Mouse (Mus musculus) forebrain, embryonic 16.5 days (tissue): Measurements from ENCODE around the gene Ccdc73. TPM values are rescaled to one million over a fixed set of nuclear protein-coding genes. Genes with fewer than 3 reads are reported as not detected.
A peak's percentile ranks its signal among the peaks of the same experiment; 100 is the strongest.
"Not testable (repeated sequence)": the region's sequence is repeated elsewhere in the genome, so short reads cannot be mapped to it uniquely, and the experiment has no call there.

Source experiments
- ATAC-seq: fragments of 200-750 bp; cut with Nextera tagmentation; 2 replicates; pipeline ENCODE4 v1.8.0; 2017; ENCODE audit warnings: mild to moderate bottlenecking, moderate library complexity
- H3K27ac ChIP-seq: fragments of 300-500 bp; sonication (generic); 2 replicates; pipeline ENCODE4 v1.5.1; 2014; ENCODE audit warnings: low read length, control low read depth
- H3K27me3 ChIP-seq: fragments of 300-500 bp; sonication (generic); replicated peaks from 2 replicates; pipeline ENCODE4 v1.6.1; 2014; ENCODE audit warnings: low read length; ENCODE audit not compliant: control insufficient read depth, insufficient read depth
- H3K36me3 ChIP-seq: fragments of 300-500 bp; sonication (generic); 2 replicates; pipeline ENCODE4 v1.6.1; 2014; ENCODE audit not compliant: control insufficient read depth, insufficient read depth
- H3K4me1 ChIP-seq: fragments of 300-500 bp; sonication (generic); replicated peaks from 2 replicates; pipeline ENCODE4 v1.6.1; 2014; ENCODE audit warnings: low read length; ENCODE audit not compliant: control insufficient read depth, insufficient read depth
- H3K4me2 ChIP-seq: fragments of 300-500 bp; sonication (generic); 2 replicates; pipeline ENCODE4 v1.6.1; 2014; ENCODE audit warnings: mild to moderate bottlenecking, low read length, control low read depth
- H3K4me3 ChIP-seq: fragments of 300-500 bp; sonication (generic); replicated peaks from 2 replicates; pipeline ENCODE4 v1.5.1; 2014; ENCODE audit warnings: mild to moderate bottlenecking, low read length, control low read depth
- H3K9ac ChIP-seq: fragments of 300-500 bp; sonication (generic); replicated peaks from 2 replicates; pipeline ENCODE4 v1.6.1; 2014; ENCODE audit warnings: low read depth, low read length, control low read depth
- H3K9me3 ChIP-seq: fragments of 300-500 bp; sonication (generic); 2 replicates; pipeline ENCODE4 v1.6.1; 2016; ENCODE audit warnings: low read length; ENCODE audit not compliant: control insufficient read depth
- WGBS: fragments of 180-500 bp; shearing (Covaris S2); extraction: QIAGEN DNeasy Blood & Tissue Kit; methylation state at CpG from one replicate; pipeline ENCODE4 v1.1.7; 2014; 5-methylcytosine and 5-hydroxymethylcytosine counted together
- polyA plus RNA-seq: library from polyadenylated mRNA; unstranded; fragments of >200 nt; fragmentation: Nextera tagmentation; extraction: Ambion mirVana; gene quantifications from 2 replicates; pipeline ENCODE4 v1.2.1, GENCODE M21; 2015

Gene Ccdc73
- polyA plus RNA-seq, 1 experiment from 2014 or later: 5.3 TPM

GRCm38 (mm10) chr2:104848235-104849161, 19.1 kb upstream of the Ccdc73 start:
- Histone ChIP-seq H3K9me3 (no peaks in the 10 kb centered on the region), H3K4me3 (peak overlapping the region; percentile 58), H3K9ac (no peak overlapping the region), H3K27ac (no peak overlapping the region), H3K4me1 (peaks cover 13% of the 10 kb centered on the region), H3K27me3 (peaks cover 7% of the 10 kb centered on the region), H3K4me2 (peak overlapping the region; percentile 99), H3K36me3 (no peaks in the 10 kb centered on the region)
- WGBS: 35% methylated on average over 16 of the region's 16 CpGs
- ATAC-seq: no peak

DNA sequence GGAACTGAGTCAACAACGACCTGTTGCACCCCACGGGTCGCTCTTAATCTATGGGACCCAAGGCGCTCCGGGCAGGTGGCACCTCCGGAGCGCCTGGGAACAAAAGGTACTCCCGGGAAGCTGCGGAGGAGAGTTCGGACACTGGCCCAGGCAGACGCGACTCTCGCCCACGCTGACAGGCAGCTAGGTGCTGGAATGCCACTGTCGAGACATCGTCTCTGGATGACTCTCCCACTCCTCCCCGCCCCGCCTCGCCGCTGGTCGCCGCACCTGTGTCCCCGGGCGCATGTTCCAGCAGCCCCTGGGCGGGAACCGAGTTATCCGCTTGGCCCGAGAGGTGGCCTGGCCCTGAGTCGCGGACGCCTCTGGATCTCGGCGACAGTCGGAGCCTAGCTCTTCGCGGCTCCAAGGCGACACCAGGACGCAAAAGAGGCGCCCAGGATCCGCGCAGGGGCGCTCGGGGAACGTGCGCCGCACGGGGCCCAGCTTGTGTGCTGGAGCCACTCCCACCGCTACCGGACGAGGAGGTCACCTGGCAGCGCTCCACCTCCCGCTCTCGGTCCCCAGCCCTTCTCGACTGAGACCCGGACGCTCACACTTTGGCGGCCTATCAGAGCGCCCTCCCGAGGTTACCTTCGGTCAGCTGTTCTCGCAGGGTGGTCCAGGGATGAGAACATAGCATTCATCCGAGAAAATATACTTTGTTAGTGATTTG, 18.2 kb upstream of the Ccdc73 start, which contains the start of gene Prrg4:
Gene Prrg4, minus strand, starts transcription at position 601 of the 715 bp plus-strand sequence.
- Histone ChIP-seq H3K9ac (peak within 1 kb of the TSS; percentile 60), H3K4me2 (peak within 1 kb of the TSS; percentile 99), H3K4me1 (peaks cover 13% of the 10 kb centered on the region), H3K27ac (no peak within 1 kb of the TSS), H3K4me3 (peak within 1 kb of the TSS; percentile 58), H3K36me3 (no peaks in the 10 kb centered on the region), H3K9me3 (no peaks in the 10 kb centered on the region), H3K27me3 (peaks cover 7% of the 10 kb centered on the region)
- peak; percentile 65 for ATAC-seq
- WGBS: 0% methylated on average over 62 of the region's 62 CpGs

DNA sequence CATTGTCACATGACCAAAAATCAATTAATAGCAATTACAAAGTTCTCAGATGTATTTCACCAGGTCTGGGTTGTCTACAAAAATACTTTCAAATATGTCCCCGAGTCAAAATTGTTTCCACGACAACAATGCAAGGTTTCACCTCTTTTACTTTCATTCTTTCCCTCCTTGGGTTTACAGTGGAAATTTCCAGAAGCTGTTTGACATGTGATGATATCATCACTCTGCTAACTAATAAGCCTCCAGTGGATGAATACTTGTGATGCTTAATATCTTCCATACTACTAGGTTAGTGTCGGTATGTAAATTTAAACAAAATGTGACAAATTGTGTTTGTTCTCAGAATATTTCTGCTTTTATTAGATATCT, 17.6 kb upstream of the Ccdc73 start:
- Histone ChIP-seq H3K36me3 (no peaks in the 10 kb centered on the region), H3K4me1 (peaks cover 13% of the 10 kb centered on the region), H3K4me2 (peak overlapping the region; percentile 99), H3K9ac (peak overlapping the region; percentile 60), H3K27me3 (peaks cover 7% of the 10 kb centered on the region), H3K4me3 (peak overlapping the region; percentile 58), H3K9me3 (no peaks in the 10 kb centered on the region), H3K27ac (no peak overlapping the region)
- WGBS: 70% methylated on average over 3 of the region's 3 CpGs
- ATAC-seq: no peak

- no peak for ATAC-seq
- H3K27ac ChIP-seq: no peak overlapping the region
- H3K9ac ChIP-seq: no peak overlapping the region
- H3K4me3 ChIP-seq: no peak overlapping the region
- H3K4me2 ChIP-seq: no peak overlapping the region
- peaks cover 7% of the 10 kb centered on the region for H3K27me3 ChIP-seq
- H3K36me3 ChIP-seq: no peaks in the 10 kb centered on the region
- no peaks in the 10 kb centered on the region for H3K9me3 ChIP-seq
- 22% methylated on average over 5 of the region's 5 CpGs for WGBS
- peaks cover 13% of the 10 kb centered on the region for H3K4me1 ChIP-seq
Observed at GRCm38 (mm10) chr2:104851686-104852085, 15.9 kb upstream of the Ccdc73 start.

DNA sequence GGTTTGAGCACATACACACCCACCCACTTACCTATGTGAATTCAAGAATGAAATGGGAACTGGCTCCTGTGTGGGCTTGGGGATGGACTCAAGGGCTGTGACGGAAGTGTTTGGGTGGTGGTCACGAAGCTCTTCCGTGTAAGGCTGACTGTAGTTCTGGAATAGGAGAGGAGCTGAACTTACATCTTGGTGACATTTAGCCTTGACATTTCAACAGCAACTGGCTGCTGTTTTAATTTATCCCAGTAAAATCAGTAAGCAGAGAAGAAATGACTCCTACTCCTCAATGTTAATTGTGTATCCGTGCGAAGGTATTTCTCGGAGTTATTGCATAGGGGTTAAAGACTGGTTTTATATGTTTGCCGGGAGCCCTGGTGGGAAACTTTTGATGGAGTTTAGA, 15.1 kb upstream of the Ccdc73 start:
- peaks cover 7% of the 10 kb centered on the region for H3K27me3 ChIP-seq
- no peak overlapping the region for H3K27ac ChIP-seq
- no peak overlapping the region for H3K9ac ChIP-seq
- H3K4me2 ChIP-seq: no peak overlapping the region
- H3K36me3 ChIP-seq: no peaks in the 10 kb centered on the region
- ATAC-seq: no peak
- H3K9me3 ChIP-seq: no peaks in the 10 kb centered on the region
- peaks cover 13% of the 10 kb centered on the region for H3K4me1 ChIP-seq
- WGBS: 96% methylated on average over 7 of the region's 7 CpGs
- H3K4me3 ChIP-seq: no peak overlapping the region

DNA sequence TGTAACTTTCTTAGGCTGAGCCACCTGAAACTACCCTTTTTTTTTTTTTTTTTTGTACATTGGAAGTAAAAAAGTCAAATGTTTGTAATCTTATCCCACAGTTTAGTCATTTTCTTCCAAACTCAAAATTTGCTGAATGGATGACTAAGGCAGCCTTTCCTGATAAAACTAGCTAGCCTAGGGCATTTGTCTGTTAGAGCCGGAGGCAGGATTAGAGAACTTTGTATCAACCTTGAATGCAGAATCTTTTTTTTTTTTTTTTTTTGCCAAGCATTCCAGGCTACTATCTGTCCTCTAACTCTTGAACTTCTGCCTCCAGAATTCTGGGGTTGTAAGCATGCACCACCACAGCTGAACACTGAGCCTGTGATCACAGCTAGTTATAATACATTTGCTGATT, 12.8 kb upstream of the Ccdc73 start:
- Histone ChIP-seq H3K4me1 (peaks cover 2% of the 10 kb centered on the region), H3K27ac (no peak overlapping the region), H3K9ac (no peak overlapping the region), H3K4me3 (no peak overlapping the region), H3K27me3 (no peaks in the 10 kb centered on the region; the same call in 1 of the 2 replicates), H3K9me3 (no peaks in the 10 kb centered on the region), H3K4me2 (no peak overlapping the region), H3K36me3 (no peaks in the 10 kb centered on the region)
- no peak for ATAC-seq
- 76% methylated on average over 1 of the region's 1 CpGs for WGBS

DNA sequence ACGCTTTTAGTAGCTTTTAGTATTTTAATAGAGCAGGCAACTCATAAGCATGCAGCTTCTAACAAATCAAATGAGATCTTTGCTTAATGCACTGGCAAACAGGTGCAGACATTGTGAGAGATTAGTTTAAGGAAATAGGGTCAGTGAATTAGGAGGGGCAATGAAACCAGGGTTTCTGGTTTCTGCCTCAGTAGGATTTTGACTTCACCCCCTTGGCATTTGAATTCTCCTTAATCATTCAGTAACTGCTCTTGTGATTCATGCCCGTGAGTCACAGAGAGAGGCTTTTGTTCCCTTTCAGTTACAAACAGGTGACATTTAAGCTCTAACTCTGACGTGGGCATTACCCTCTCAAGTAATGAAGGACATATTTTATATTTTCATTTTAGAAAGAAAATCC, 11.9 kb upstream of the Ccdc73 start:
- no peak overlapping the region for H3K9ac ChIP-seq
- H3K4me1 ChIP-seq: 0 out of 2 replicates have a peak, but pooled peaks cover 2% of the 10 kb centered on the region
- no peak for ATAC-seq
- H3K27me3 ChIP-seq: no peaks in the 10 kb centered on the region; the same call in 1 of the 2 replicates
- H3K4me3 ChIP-seq: no peak overlapping the region
- 22% methylated on average over 3 of the region's 3 CpGs for WGBS
- H3K9me3 ChIP-seq: no peaks in the 10 kb centered on the region
- no peak overlapping the region for H3K4me2 ChIP-seq
- no peak overlapping the region for H3K27ac ChIP-seq
- H3K36me3 ChIP-seq: no peaks in the 10 kb centered on the region

DNA sequence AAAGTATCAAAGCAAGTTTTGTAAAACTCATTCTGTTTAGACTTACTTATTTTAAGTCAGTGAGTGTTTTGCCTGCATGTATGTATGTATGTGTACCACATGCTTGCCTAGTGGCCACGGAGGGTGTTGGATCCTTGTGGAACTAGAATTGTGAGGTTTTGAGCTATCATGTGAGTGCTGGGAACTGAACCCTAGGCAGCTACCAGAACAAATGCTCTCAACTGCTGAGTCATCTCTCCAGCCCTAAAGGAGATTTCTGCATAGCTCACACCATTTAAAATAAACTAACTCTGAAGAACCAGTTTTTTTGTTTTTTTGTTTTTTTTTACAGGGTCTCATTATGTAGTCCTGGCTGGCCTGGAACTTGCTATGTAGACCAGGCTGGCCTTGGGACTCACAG, 11.4 kb upstream of the Ccdc73 start:
- no peak overlapping the region for H3K27ac ChIP-seq
- H3K9ac ChIP-seq: no peak overlapping the region
- H3K4me1 ChIP-seq: 0 out of 2 replicates have a peak, but pooled peaks cover 2% of the 10 kb centered on the region
- no peaks in the 10 kb centered on the region for H3K9me3 ChIP-seq
- H3K4me2 ChIP-seq: no peak overlapping the region
- H3K27me3 ChIP-seq: no peaks in the 10 kb centered on the region
- ATAC-seq: no peak
- 66% methylated on average over 1 of the region's 1 CpGs for WGBS
- H3K36me3 ChIP-seq: no peaks in the 10 kb centered on the region
- H3K4me3 ChIP-seq: no peak overlapping the region

DNA sequence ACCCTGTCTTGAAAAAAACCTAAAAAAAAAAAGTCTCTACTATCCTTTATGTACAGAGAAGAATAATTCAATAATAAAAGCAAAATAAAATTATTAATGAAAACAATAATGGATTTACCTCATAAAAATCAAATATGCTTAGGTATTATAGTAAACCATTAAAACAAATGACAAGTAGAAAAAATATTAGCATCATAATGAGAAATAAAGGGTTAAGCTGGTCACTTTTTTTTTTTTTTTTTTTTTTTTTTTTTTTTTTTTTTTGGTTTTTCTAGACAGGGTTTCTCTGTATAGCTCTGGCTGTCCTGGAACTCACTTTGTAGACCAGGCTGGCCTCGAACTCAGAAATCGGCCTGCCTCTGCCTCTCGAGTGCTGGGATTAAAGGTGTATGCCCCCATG, 9.5 kb upstream of the Ccdc73 start:
- H3K9ac ChIP-seq, H3K27ac ChIP-seq, H3K4me3 ChIP-seq, ATAC-seq, H3K4me2 ChIP-seq, H3K36me3 ChIP-seq, H3K4me1 ChIP-seq, H3K9me3 ChIP-seq, H3K27me3 ChIP-seq: not testable (repeated sequence)
- WGBS: 85% methylated on average over 3 of the region's 3 CpGs
